In genomic region chr19:3261336-3261735, GRCm38 (mm10) we compare ENCODE assay signal across 22 mouse cellular contexts. TPM values are rescaled to one million over a fixed set of nuclear protein-coding genes. Genes with fewer than 3 reads are reported as not detected.
A peak's percentile ranks its signal among the peaks of the same experiment; 100 is the strongest.
DNase-seq lines count a peak whose midpoint lies in the region; ATAC-seq and TF ChIP-seq lines count a peak whose summit lies in the region.
"Had no signal": no experiment of that assay in that cellular context is flagged by ENCODE, and none has a peak within 500 bp of the region (broad histone marks: within the 10 kb centered on the region; RNA-seq: fewer than 3 reads in every experiment).

No protein-coding gene starts in this region.

- H3K36me3 ChIP-seq in heart, embryonic 13.5 days, result peaks cover 65% of the 10 kb centered on the region
- no peaks in the 10 kb centered on the region for H3K36me3 ChIP-seq in heart, adult 2 months (ENCODE audit: control insufficient read depth, insufficient read depth, low read length)
- H3K36me3 ChIP-seq in liver, embryonic 12.5 days, result peaks cover 65% of the 10 kb centered on the region
- peaks cover 17% of the 10 kb centered on the region for H3K36me3 ChIP-seq in liver, embryonic 11.5 days (ENCODE audit: control insufficient read depth, insufficient read depth, low read length)

- H3K79me2 ChIP-seq in heart, adult 2 months (replicated peaks; ENCODE audit: control insufficient read depth, insufficient read depth, low read length), result no peaks in the 10 kb centered on the region

- peak; percentile 0 for DNase-seq in CD4-positive, CD25-positive, alpha-beta regulatory T cell, adult 2 months (ENCODE audit: low read depth, low spot score)
- no peak for DNase-seq in heart, adult 2 months
- DNase-seq in liver, embryonic 11.5 days (ENCODE audit: low spot score), result no peak
- peak; percentile 0 for DNase-seq in ovary, adult 18-20 months (ENCODE audit: low spot score)
- no peak for DNase-seq in ovary, postnatal 10 days (ENCODE audit: low spot score)
- DNase-seq: adrenal gland, postnatal 14 days; cerebellum, adult 9-11 months; heart, postnatal 4 days; kidney, postnatal 10 days; retina, postnatal 1 day; thymus, adult 2 months had no signal

- H3K9ac ChIP-seq in heart, embryonic 13.5 days, result no peak overlapping the region
- no peak overlapping the region for H3K9ac ChIP-seq in heart, adult 2 months (ENCODE audit: low read depth, low read length)
- no peak overlapping the region for H3K9ac ChIP-seq in liver, embryonic 12.5 days
- no peak overlapping the region for H3K9ac ChIP-seq in liver, embryonic 11.5 days (ENCODE audit: low read depth, low read length)
- H3K9ac ChIP-seq: embryonic facial prominence, embryonic 13.5 days; hindbrain, embryonic 15.5 days; intestine, embryonic 15.5 days; limb, embryonic 13.5 days; midbrain, embryonic 15.5 days; stomach, embryonic 15.5 days had no signal

- H3K9me3 ChIP-seq in heart, embryonic 13.5 days, result no peaks in the 10 kb centered on the region
- H3K9me3 ChIP-seq in liver, embryonic 12.5 days (replicated peaks), result no peaks in the 10 kb centered on the region
- no peaks in the 10 kb centered on the region for H3K9me3 ChIP-seq in liver, embryonic 11.5 days (ENCODE audit: control insufficient read depth, low read length)
- H3K9me3 ChIP-seq: embryonic facial prominence, embryonic 13.5 days; G1E; hindbrain, embryonic 15.5 days; intestine, embryonic 15.5 days; limb, embryonic 13.5 days; midbrain, embryonic 15.5 days; stomach, embryonic 15.5 days had no signal

- H3K27me3 ChIP-seq in heart, embryonic 13.5 days (replicated peaks), result no peaks in the 10 kb centered on the region
- no peaks in the 10 kb centered on the region for H3K27me3 ChIP-seq in heart, adult 2 months (ENCODE audit: control insufficient read depth, insufficient read depth, low read length)
- no peaks in the 10 kb centered on the region for H3K27me3 ChIP-seq in liver, embryonic 12.5 days (replicated peaks)
- no peaks in the 10 kb centered on the region for H3K27me3 ChIP-seq in liver, embryonic 11.5 days (replicated peaks; ENCODE audit: control insufficient read depth, insufficient read depth, low read length)
- H3K27me3 ChIP-seq: embryonic facial prominence, embryonic 13.5 days; hindbrain, embryonic 15.5 days; intestine, embryonic 15.5 days; limb, embryonic 13.5 days; midbrain, embryonic 15.5 days; stomach, embryonic 15.5 days had no signal

- no peak overlapping the region for H3K4me2 ChIP-seq in heart, embryonic 13.5 days
- no peak overlapping the region for H3K4me2 ChIP-seq in liver, embryonic 12.5 days
- H3K4me2 ChIP-seq in liver, embryonic 11.5 days, result no peak overlapping the region
- H3K4me2 ChIP-seq: embryonic facial prominence, embryonic 13.5 days; hindbrain, embryonic 15.5 days; intestine, embryonic 15.5 days; limb, embryonic 13.5 days; midbrain, embryonic 15.5 days; stomach, embryonic 15.5 days had no signal

- no peak for ATAC-seq in CD4-positive, CD25-positive, alpha-beta regulatory T cell, adult 4 months
- 0 out of 2 replicates have a peak, but pooled peaks have one; percentile 46 for ATAC-seq in heart, embryonic 13.5 days (ENCODE audit: extremely low read depth, insufficient number of reproducible peaks, low FRiP score, low TSS enrichment)
- ATAC-seq in liver, embryonic 12.5 days, result 0 out of 2 replicates have a peak, but pooled peaks have one; percentile 13
- no peak for ATAC-seq in liver, embryonic 11.5 days (replicated peaks; ENCODE audit: low FRiP score)
- ATAC-seq: activated CD4-positive, CD25-positive, alpha-beta regulatory T cell, adult 4 months; intestine, embryonic 15.5 days; midbrain, embryonic 15.5 days had no signal

- H3K27ac ChIP-seq in heart, embryonic 13.5 days (replicated peaks), result no peak overlapping the region
- H3K27ac ChIP-seq in heart, adult 2 months, result no peak overlapping the region
- no peak overlapping the region for H3K27ac ChIP-seq in liver, embryonic 12.5 days
- H3K27ac ChIP-seq in liver, embryonic 11.5 days (ENCODE audit: low read depth, low read length), result no peak overlapping the region
- H3K27ac ChIP-seq: embryonic facial prominence, embryonic 13.5 days; hindbrain, embryonic 15.5 days; intestine, embryonic 15.5 days; limb, embryonic 13.5 days; midbrain, embryonic 15.5 days; stomach, embryonic 15.5 days had no signal

- TF ChIP-seq CTCF in heart, adult 2 months (IDR thresholded peaks at IDR 0.05), result no peak

- H3K4me1 ChIP-seq in heart, embryonic 13.5 days, result no peaks in the 10 kb centered on the region
- no peaks in the 10 kb centered on the region for H3K4me1 ChIP-seq in heart, adult 2 months (ENCODE audit: control insufficient read depth, insufficient read depth, low read length)
- no peaks in the 10 kb centered on the region for H3K4me1 ChIP-seq in liver, embryonic 12.5 days
- no peaks in the 10 kb centered on the region for H3K4me1 ChIP-seq in liver, embryonic 11.5 days (replicated peaks; ENCODE audit: control insufficient read depth, insufficient read depth, low read length)
- H3K4me1 ChIP-seq: embryonic facial prominence, embryonic 13.5 days; hindbrain, embryonic 15.5 days; intestine, embryonic 15.5 days; limb, embryonic 13.5 days; midbrain, embryonic 15.5 days; stomach, embryonic 15.5 days had no signal

- intact Hi-C loops in heart, adult 2 months (cut with DNase I), result no loop called here

- no peak overlapping the region for H3K4me3 ChIP-seq in heart, embryonic 13.5 days
- H3K4me3 ChIP-seq in heart, adult 2 months, result no peak overlapping the region
- H3K4me3 ChIP-seq in liver, embryonic 12.5 days, result no peak overlapping the region
- H3K4me3 ChIP-seq in liver, embryonic 11.5 days (ENCODE audit: low read depth, low read length), result no peak overlapping the region
- H3K4me3 ChIP-seq: embryonic facial prominence, embryonic 13.5 days; hindbrain, embryonic 15.5 days; intestine, embryonic 15.5 days; limb, embryonic 13.5 days; midbrain, embryonic 15.5 days; stomach, embryonic 15.5 days had no signal

- TF ChIP-seq POLR2A in heart, adult 2 months (IDR thresholded peaks at IDR 0.05; ENCODE audit: insufficient read depth, low read depth, low read length), result no peak

- TF ChIP-seq EP300 in heart, adult 2 months (IDR thresholded peaks at IDR 0.05; ENCODE audit: insufficient read depth, low read depth, low read length), result no peak

- WGBS in heart, embryonic 13.5 days, result 86% methylated on average over 7 of the region's 7 CpGs
- 89% methylated on average over 7 of the region's 7 CpGs for WGBS in heart, adult 2 months
- WGBS in liver, embryonic 12.5 days (ENCODE audit: insufficient replicate concordance), result 77% methylated on average over 7 of the region's 7 CpGs
- WGBS in liver, embryonic 11.5 days, result 79% methylated on average over 7 of the region's 7 CpGs

RNA-seq across cellular contexts. Expression of gene Mrpl21, which starts 21.4 kb away (rescaled TPM):
- 100 to 1,000 TPM in 1 of 2 experiments, 10 to 100 TPM in 1; 88.6 to 126 TPM for polyA plus RNA-seq in CD4-positive, CD25-positive, alpha-beta regulatory T cell, adult 4 months (2017; shearing (Covaris generic))
- 93.0 and 103 TPM in 2 replicates for polyA plus RNA-seq in heart, embryonic 13.5 days (2015; fragmentation: Nextera tagmentation; extraction: Ambion mirVana)
- 10 to 100 TPM; 79.4 to 90.1 TPM for total RNA-seq in heart, adult 2 months (2021)
- 65.3 and 76.9 TPM in 2 replicates for polyA plus RNA-seq in heart, adult 2 months (2012; rRNA removed)
- 95.7 and 99.8 TPM in 2 replicates for polyA plus RNA-seq in liver, embryonic 12.5 days (2016; fragmentation: Nextera tagmentation; extraction: Ambion mirVana)
- 154 and 156 TPM in 2 replicates for polyA plus RNA-seq in liver, embryonic 11.5 days (2014; fragmentation: Nextera tagmentation; extraction: Ambion mirVana)

RNA-seq across cellular contexts. Expression of gene Ighmbp2, which starts 21.5 kb away (rescaled TPM):
- polyA plus RNA-seq in CD4-positive, CD25-positive, alpha-beta regulatory T cell, adult 4 months (2017; shearing (Covaris generic)), result 1 to 10 TPM; 4.9 to 7.4 TPM
- polyA plus RNA-seq in heart, embryonic 13.5 days (2015; fragmentation: Nextera tagmentation; extraction: Ambion mirVana), result 5.8 TPM in 2 replicates
- 1 to 10 TPM; 2.2 to 2.8 TPM for total RNA-seq in heart, adult 2 months (2021)
- polyA plus RNA-seq in heart, adult 2 months (2012; rRNA removed), result 2.3 and 2.7 TPM in 2 replicates
- 5.1 and 5.7 TPM in 2 replicates for polyA plus RNA-seq in liver, embryonic 12.5 days (2016; fragmentation: Nextera tagmentation; extraction: Ambion mirVana)
- polyA plus RNA-seq in liver, embryonic 11.5 days (2014; fragmentation: Nextera tagmentation; extraction: Ambion mirVana), result 7.4 and 8.8 TPM in 2 replicates

Comparison
In these comparisons a context has a peak if more than half of its experiments do, and no peak if none do; other contexts are left out.
1. DNase-seq: peak in CD4-positive, CD25-positive, alpha-beta regulatory T cell, adult 2 months (single experiment) and ovary, adult 18-20 months (single experiment); none in heart, adult 2 months (0 of 2), liver, embryonic 11.5 days (single experiment) and ovary, postnatal 10 days (single experiment).
2. ATAC-seq: peak in heart, embryonic 13.5 days (single experiment) and liver, embryonic 12.5 days (single experiment); none in CD4-positive, CD25-positive, alpha-beta regulatory T cell, adult 4 months (single experiment) and liver, embryonic 11.5 days (single experiment).